Mouse (Mus musculus) adrenal gland, adult 8-10 months (tissue): ENCODE results near the gene R3hdm2. TPM values are rescaled to one million over a fixed set of nuclear protein-coding genes. Genes with fewer than 3 reads are reported as not detected.
A peak's percentile ranks its signal among the peaks of the same experiment; 100 is the strongest.

Experiments
- DNase-seq: peaks from one replicate; pipeline ENCODE4 v3.0.0; 2022
- total RNA-seq, 4 experiments: library from RNA; stranded (reverse); gene quantifications; 2 replicates each; pipeline ENCODE4 v1.2.4; 2022

The R3hdm2 gene
- total RNA-seq, 4 experiments from 2014 or later: 116 to 158 (median 131) TPM

DNA sequence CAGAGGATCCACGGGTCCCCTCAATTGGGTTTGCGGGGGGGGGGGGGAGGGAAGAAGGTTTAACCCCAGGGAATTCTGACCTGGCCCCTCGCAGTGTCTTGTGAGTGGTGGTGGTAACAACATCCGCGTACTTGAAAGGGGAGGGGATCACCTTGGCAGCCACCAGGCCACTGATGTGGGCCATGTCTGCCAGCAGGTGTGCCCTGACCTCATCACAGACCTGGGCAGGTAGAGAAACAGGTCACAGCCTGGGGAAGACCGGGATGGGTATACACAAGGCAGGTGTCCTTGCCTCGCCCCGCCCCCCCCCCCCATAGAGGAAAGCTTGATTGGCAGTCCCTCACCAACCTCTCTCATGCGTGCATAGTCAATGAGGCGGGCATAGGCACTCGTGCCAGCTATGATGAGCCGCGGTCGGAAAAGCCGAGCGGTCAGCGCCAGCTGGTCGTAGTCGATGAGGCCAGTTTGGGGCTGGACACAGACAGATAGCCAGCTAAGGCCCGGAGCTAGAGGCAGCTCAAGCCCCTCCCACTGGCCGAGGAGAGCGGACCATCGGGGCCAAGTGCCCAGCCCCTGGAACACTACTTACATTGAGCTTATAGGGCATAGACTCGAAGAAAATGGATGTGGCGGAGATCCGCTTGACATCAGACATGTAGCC lies 139.0 kb downstream of the R3hdm2 start:
- DNase-seq: no peak

DNA sequence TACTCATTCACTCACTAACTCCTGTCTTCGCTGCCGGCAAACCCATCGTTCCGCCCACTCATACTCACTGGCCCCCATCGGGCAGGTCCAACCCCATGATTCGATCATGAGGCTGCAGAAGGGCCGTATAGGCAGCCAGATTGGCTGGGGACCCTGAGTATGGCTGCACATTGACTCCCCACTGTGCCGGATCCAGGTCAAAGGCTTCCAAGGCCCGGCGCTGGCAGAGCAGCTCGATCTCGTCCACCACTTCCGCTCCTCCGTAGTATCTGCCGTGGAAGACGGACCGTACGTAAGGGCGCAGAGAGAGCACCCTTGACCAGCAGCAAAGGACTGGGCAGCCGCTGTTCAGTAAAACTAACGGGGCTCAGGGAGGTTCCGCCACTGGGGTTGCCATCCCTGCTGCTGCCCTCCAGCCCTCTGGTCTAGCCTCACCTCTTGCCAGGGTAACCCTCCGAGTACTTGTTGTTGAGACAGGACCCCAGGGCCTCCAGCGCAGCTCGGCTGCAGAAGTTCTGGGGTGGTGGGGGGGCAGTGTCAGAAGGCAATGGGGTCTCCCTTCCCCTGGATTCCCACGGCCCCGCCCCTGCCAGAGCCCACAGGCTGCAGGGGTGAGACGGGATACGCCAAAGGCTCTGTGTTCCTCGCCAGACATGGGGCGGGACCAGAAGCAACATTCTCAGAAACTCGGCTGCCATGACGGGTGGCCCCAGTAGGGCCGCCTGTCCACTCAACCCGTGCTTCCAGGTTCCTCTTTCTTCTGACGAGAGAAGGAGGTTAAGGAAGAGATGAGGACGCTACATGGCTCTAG lies 140.0 kb downstream of the R3hdm2 start:
- DNase-seq: no peak

DNA sequence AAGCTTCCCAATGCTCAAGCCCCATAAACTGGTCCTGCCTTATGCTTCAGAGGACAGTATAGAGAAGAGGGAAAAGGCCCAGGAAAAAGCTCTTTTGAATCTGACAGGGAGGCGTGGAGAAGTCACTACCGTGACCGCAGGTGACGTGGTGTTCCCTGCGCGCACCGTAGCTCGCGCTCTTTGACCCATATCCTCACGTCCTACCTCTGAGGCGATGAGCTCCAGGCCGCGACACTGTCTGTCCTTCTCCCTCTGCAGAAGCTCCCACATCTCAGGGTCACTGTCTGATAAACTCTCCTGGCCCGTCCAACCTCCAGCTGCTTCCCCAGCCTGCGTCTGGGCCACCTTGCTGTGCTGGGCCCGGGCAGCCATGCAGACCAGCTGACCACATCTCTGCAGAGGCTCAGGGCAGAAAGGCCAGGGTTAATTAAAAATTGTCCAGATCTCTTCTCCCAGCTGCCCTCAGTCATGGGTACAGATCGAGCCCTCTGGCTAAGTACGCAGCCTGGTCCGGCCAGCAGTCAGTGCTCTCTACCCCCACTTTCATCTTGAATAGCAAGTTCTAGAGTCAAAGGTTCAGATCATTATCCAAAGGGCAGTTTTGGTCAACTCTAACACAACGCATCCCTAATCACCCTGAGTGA lies 140.7 kb downstream of the R3hdm2 start:
- no peak for DNase-seq

DNA sequence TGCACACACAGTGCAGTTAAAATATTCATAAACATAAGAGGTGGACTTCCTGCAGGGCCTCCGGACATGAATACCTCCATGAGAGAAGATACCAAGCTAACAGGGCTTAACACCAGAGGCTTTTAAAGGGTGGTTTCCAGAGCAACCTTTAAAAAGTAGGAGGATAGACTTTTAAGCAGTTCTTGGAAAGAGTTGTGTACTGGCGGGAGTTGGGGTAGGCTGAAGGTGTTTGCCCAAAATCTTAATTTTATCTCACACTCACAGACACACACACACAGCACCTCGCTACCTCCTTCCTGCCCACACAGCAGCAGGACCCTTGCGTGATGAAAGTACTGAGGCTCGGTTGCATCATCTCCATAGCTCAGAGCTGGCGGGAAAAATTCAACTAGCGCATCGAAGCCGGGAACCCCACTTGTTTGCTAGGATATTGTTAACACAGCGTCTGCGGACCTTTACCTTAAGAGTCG lies 141.5 kb downstream of the R3hdm2 start:
- no peak for DNase-seq

DNA sequence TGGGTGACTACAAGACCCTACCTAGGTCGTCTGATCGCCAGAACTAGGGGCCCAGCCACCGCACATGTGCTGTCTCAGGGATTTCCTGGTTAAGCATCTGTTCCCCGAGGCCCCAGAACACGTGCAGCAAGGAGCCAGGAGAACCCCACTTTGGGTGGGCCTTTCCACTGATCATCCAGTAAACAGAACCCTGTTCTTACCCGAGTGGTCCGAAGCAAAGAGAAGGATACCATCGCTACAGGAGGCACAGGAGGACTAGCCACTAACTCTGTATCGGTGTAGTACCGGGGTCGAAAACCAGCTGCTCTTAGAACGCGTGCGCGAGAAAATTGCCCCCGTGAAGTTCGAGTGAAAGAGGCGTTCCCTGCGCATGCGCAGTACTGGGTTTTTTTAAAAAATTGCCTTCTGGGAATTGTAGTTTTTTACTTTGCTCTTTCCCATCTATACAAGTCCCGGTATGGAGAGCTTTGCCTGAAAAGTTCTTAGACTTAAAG lies 142.0 kb downstream of the R3hdm2 start, which contains the start of gene Shmt2:
Gene Shmt2 (minus strand): TSS at position 357 of the 494 bp plus-strand sequence.
- peak; percentile 71 for DNase-seq

DNA sequence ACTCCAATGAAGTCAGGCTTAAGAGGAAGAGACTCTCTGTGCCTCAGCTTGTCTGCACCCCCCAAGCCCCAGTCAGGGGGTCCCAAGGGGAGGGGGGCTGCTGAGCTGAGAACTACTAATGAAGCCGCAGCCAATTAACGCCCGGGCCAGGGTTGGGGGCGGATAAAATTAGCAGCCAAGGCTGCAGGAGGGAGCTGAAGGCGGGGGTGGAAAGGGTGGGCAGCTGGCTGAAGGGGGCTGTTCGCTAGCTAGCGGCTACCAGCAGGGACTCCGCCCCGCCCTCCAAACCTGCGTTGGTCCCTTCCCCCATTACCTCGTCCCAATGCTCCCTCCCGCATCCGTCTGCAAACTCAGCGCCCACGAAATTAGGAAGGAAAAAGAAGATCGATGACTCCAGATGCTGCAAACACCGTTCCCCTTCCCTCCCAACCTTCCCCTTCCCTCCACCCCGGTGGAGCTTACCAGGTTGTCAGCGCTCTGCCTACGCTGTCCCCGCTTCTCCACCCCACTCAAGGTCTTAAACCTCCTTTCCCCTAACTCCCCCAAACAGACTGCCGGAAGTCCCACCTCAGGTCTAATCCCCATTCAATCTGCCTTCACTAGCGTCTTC lies 144.6 kb downstream of the R3hdm2 start:
- no peak for DNase-seq

DNA sequence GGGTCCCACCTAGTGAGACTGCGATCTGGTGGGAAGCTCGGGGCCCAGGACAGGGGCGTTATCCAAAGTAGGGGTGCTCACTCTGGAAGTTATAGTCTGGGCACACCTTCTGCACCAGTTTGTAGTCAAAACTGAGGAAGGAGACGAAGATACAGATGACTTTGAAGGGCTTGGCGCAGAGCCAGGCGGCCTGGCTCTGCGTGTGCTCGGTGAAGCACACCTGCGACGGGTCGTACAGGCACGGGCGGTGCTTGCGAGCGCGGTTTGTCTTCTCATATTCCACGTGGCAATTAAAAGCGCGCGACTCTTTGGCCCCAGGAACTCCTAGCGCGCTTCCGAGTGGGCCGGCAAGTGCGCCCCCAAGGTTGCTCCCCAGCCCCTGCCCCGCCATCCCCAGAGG lies 145.9 kb downstream of the R3hdm2 start:
- DNase-seq: no peak

DNA sequence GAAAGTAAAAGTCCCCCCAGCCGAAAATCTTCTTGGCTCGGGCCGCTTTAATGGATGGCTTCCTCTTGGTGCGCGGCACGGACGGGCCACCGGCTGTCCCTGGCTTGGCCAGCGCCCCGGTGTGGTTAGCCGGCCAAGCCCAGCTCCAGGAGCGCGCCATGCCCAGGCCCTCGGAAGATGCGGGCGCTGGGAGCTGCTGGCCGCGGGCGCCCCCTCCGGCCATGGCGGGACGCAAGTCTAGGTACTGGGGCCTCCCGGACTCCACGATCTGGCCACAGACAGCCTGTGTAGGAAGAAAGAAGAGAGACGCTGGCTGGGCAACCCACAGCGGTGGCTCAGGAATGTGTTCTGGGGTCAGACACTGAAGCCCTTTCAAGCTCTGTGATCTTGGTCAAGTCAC lies 146.6 kb downstream of the R3hdm2 start:
- no peak for DNase-seq

DNA sequence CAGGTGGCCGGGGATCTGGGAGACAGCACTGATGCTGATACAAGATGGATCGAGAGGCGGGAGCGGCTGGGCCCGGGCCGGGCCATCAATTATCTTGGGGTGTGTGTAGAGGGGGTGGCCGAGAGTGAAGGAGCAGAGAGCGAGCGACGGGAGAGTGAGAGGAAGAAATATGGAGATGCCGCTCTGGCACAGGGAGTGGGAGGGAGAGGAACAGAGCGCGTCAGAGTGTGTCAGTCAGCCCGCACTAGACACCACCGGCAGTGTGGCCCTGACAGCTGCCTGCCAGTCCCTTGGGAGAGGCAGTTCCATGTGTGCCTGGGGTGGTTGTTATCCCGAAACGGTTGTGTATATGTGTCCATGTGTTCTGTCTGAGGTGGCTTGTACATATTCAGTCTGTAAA lies 147.4 kb downstream of the R3hdm2 start:
- DNase-seq: no peak

DNA sequence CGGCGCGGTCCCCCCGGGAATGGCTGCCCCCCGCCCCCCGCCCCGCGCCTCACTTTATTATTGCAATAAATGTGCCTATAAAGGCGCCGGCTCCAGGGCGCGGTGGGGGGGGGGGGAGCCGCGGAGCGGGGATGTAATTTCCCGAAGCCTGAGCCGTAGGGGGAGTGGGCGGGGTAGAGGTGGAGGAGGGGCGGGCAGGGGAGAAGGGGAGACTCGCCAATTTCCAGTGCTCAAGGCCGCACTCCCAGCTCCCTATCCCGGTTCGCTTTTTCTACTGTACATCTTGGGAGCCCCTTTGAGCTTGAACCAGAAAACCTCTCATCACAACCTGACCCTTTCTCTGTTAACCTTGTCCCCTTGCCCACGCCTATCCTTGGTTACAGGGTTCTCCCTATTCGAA lies 150.8 kb downstream of the R3hdm2 start:
- no peak for DNase-seq

DNA sequence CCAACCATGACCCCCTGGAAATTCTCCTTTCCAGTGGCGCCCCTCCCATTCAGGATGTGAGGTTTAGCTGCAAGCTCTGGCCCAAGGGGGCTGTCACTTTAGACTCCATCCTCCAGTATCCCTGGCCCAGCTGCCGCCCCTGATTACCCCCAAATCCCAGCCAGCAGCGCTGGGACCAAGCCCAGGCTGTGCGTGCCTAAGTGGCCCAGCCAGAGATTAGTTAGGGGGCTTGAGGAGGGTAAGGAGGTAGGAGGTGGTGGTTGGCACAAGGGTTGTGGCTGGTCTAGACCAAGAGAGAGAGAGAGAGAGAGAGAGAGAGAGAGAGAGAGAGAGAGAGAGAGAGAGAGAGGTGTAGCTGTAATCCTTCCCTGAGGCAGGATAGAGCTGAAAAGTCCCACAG lies 151.4 kb downstream of the R3hdm2 start:
- no peak for DNase-seq

DNA sequence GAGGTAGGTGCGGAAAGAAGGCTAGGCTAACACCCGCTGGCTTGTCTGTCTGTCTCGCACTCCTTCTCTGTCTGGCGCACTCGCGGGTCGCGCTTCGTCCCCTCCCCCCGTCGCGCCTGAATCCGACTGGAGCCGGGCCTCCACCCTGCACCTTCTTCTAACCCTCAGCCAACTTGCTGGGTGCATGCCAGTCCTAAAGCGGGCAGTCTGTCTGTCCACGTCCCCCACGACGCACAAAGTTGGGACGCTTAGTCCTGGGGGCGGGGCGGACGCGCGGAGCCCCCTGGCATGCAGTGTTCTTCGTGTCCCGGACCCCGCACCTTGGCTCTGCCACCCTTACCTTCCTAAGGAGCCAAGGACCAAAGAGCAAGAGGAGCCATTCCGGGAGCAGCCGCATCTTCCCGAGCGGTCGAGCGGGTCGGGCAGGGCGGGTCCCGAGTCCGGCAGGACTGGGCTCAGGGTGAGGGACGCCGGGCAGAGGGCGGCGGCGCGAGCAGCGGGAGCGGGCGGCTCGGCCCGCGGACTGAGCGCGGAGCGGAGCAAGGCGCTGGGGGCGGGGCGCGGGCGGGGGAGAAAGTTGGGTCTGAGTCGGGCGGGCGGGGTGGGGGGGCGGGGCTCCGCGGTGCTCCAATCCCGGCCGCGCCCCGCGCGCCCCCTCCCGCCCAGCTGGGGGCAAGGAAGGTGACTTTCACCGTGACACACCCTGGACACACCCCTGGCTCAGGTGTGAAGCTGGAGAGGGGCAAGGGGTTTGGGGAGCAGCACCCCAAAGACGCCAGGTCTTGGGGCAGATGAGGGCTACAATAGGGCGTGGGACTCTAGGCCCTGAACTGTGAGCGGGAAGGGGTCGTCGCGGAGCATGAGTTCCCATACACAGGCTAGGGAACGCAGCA lies 154.2 kb downstream of the R3hdm2 start, which contains the start of gene Nxph4:
Gene Nxph4 (minus strand): TSS at position 524 of the 893 bp plus-strand sequence.
- no peak for DNase-seq

DNA sequence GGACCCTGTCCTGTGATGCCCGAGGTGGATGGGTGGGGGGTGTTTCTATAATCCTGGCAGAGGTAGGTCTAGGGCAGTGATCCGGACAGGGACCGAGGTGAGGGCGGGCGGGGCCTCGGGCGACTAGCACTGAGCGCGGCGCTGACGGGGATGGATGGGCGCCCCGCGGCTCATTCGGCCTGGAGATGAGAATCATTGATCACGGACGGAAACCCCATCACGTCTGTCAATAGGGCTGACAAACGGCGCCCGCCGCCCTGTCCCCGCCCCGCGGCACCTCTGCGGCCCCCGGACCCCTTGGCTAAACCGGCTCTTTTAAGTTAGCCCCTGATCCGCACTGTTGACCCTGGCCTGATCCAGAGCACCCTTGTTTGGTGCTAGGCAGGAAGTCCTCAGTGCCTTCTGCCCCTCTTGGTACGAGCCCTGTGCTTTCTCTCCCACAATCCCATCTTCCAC lies 154.8 kb downstream of the R3hdm2 start:
- no peak for DNase-seq

DNA sequence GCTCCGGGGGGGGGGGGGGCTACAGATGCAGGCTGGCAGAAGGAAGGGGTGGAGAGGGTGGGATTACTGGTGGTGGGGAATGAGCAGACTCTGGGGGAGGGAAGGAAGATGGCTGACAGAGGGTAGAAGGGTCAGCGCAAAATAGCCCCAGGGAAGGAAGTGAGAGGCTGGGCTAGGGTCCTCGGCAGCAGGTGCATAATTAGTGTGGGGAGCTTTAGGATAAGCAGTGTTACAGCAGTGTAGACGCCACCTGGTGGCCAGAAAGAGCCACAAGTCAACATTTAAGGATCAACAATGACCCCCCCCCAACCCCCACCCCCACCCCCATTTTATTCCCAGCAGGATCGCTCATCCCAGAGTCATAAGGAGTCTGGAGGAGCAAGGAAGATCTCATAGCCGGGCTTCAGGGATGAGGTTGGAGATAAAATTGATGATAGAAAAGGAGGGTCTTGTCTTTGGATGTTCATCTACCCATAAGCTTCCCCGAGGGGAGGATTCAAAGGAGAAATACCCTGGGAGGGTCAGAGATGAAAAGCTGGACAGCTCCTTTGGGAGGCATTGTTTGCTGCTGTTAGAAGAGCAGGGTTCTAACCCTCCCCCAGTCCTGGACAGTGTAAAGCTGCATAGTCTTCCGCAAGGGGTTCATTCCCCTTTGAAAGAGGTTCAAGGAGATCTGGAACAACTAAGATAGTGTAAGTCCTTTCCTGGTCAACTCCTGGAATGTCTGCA lies 156.6 kb downstream of the R3hdm2 start:
- no peak for DNase-seq

DNA sequence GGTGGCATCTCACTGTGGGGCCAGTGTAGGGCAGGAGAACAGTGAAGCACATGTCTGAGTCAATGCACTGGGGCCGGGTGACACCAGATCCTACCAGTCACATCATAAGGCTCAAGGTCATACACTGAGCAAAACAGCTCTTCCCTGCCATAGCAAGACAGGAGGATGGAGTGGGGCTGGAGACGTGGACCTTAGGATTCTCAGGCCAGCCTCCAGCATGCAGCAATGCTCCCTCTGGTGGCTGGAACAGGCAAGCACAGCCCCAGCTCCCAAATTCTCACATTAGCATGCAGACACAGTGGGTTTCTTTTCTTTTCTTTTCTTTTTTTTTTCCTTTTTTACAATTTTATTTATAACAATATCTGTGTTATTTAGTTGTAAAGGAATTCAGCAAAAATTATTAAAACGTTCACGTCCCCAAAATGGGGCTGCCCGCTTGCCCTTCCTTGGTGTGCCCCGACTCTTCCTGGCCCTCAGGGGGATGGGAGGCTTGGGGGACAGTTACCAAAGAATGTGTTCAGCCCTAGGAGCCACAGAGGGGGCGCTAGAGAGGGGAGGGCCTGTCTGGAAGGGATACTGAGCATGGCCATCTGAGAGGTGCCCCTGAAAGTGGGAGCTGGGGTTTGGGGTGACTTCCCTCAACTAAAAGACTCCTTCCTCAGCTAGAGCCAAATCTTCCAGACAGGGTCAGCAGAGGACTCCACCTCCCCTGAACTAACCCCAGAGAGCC lies 157.9 kb downstream of the R3hdm2 start:
- DNase-seq: peak; percentile 57

DNA sequence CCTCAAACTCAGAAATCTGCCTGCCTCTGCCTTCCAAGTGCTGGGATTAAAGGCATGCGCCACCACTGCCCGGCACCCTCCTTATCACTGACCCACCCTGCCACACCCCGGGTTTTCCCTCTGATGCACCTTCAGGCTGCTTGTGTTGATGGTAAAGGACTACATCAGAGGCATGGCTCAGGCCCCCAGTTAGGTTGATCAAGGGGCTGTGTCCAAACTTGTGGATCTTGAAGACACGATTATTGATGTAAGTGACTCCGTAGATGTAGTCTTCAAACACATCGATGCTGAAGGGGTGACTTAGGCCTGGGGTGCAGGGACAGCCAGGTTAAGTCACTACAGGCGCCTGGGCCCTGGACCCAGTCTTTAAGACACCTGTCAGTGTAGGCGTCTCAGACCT lies 161.4 kb downstream of the R3hdm2 start:
- DNase-seq: no peak

DNA sequence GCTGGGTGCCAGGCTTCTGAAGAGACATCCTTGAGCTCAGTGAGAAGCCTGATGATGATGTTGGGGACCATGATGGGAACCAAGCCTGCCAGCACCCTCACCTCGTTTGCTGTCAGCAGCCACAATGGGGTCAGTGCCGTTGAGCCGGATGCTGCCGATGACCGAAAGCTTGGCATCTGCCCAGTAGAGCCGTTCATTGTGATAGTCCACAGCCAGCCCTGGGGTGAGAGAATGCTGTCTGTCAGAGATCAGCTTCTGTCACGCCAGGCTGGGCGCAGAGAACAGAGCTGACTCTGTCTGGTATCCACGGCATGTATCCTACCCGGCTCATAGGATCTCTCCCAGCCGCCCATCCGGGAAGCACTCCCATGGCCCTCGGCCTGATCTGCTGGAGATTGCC lies 162.0 kb downstream of the R3hdm2 start:
- DNase-seq: no peak

DNA sequence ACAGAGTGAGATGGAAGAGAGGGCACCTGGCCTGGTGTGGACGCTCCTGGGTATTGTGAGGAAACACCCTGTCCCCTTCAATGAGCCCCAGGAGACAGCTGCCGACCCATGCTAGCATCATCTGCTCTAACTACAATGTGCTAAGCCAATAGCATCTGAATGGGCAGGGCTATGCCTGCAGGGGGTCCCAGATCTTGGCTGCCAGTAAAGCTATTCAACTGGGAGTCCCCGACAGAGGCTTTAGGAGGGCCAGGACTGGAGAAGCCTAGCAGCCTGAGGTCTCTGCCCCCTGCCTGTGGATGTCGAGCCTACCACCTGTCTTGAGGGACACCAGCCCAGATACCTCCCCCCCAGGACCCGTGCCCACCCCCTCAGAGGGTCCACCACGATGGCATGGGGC lies 162.6 kb downstream of the R3hdm2 start:
- DNase-seq: no peak

DNA sequence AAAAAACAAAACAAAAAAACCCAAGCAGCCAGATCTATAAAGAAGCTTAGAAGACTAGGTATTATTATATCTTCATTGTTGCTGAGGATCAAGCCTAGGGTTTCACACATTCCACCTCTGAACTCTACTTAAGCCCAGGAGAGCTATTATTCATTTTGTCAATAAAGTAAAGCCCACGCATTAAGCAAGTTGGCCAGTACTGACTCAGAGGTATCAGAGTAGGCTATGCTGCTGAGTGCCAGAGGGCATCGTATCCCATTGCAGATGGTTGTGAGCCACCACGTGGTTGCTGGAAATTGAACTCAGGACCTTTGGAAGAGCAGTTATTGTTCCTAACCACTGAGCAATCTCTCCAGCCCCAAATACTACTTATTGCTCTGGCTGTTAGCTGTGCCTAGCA lies 163.8 kb downstream of the R3hdm2 start:
- no peak for DNase-seq

DNA sequence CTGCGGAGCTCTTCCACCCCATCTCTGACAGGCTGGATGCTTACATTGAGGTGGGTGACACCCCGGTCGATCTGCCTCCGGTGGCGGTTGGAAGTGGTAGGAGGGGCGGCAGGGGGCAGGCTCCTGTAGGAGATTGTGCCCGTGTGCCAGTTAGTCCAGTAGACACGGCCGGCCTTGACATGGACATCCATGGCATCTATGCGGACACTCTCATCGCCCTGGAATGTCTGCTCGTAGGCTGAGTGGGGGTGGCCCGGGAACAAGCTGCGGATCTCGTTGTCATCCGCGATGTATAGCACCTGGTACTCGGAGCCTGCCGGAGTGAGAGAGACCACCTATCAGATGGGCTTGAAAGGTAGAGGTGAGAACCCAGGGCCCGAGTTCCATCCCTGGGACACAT lies 164.2 kb downstream of the R3hdm2 start:
- no peak for DNase-seq
